Mouse (Mus musculus) 3134 (cell line): Measurements from ENCODE around the gene Abhd11.
"Not testable (repeated sequence)": the region's sequence is repeated elsewhere in the genome, so short reads cannot be mapped to it uniquely, and the experiment has no call there.

Experiments used
- DNase-seq: peaks from one replicate; pipeline ENCODE4 v3.0.0-alpha.2; 2011; ENCODE audit warnings: low spot score; ENCODE audit not compliant: insufficient read length; ENCODE audit errors: extremely low read depth

Gene Abhd11

DNA sequence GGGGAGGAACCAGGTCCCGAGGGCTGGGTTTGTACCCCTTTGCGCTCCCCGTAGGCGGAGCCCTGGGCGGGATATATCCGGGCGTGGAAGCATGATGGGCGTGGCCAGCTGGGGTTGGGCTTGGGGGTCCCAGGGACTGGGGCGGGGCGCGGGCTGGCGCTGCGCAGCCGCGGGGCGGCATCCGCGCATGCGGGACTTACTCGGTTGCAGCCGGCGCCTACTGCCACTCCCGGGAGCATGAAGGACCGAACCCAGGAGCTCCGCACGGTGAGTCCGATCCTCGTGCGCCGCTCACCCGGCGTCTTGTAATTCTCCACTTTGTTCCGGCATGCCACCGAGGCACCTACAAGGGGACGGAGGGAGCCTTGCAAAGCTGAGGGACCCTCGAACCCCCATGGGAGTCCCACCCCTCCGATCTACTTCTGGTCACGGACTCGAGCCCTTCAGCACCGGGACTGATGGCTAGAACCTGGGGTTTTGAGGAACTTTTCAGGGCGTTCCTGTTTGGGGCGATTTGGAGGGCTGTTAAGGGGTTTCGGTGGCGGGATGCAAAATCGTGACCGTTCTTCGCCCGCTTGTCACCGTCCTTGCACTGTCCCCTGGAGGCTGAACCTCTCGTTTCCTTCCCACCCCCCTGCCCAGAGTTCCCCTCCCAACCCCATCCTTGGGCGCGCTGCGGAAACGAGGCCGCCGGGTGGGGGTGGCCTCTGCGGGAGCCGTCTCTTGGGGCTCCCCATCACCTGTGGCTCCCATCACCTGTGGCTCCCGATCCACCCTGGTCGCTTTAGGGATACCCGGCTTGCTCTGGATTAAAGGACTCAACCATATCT is 14.6 kb downstream of the Abhd11 start, which contains the start of gene Stx1a:
Gene Stx1a (plus strand): TSS at position 139 of the 830 bp plus-strand sequence.
- DNase-seq: peak; percentile 95

DNA sequence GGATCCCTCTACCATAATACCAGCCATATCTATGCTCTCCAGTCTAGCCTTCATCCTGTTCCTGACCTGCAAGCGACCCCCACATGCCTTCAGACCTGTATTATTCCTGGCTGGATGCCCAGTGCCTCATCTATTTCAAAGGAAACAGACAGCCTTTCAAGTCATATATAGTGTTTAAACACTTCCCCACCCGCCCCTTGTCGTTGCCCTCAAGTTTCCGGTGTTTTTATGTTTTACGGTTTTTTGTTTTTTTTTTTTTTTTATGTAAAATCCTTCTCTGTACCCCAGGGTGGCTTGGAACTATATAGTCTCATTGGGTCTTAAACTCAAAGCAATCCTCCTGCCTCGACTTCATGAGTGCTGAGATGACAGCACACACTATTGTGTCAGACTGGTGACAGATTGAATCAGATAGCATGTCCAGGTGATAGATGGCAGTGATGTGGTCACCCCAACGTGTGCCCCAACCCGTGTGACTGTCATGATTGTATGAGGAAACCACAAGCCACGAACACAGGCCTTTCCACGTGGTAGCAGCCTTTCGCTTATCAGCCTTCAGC is 15.8 kb downstream of the Abhd11 start:
- DNase-seq: no peak

GRCm38 (mm10) chr5:135025899-135026298 is 16.9 kb downstream of the Abhd11 start:
- DNase-seq: no peak

DNA sequence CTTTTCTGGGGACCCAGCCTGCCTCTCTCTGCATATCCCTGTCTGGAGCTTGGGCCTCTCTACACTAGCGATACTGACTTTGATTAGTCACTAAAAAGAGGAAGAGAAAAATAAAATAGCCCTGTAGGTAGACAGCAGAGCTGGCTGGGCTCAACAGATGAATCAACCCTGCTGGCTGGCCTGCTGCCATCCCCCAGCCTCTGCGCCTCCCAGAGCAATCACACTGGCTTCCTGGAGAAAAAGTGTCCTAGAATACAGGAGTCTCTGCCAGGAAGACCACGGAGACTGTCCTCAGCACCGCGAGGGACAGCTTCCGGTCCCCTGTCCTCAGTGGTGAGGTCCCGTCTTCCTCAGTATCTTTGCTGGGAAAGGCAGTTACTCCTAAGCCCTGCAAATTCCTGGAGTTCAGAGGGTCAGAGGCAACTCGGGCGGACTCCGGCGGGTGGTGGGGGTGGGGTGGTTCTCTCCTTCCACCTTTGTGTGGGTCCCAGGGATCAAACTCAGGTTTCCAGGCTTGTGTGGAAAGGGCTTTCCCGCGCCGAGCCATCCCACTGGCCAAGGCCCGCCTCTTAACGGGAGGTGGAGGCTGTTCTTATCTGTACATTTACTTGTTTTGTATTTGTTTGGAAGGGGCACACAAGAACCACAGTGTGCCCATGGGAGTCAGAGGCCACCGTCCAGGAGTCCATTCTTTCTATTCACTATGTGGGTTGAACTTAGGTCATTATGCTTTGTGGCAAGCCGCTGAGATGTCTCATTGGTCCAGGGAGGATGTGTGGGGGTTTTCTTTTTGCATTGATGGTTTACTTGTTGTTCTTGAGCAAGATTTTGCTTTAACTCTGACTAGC is 20.3 kb downstream of the Abhd11 start:
- DNase-seq: peak; percentile 70

DNA sequence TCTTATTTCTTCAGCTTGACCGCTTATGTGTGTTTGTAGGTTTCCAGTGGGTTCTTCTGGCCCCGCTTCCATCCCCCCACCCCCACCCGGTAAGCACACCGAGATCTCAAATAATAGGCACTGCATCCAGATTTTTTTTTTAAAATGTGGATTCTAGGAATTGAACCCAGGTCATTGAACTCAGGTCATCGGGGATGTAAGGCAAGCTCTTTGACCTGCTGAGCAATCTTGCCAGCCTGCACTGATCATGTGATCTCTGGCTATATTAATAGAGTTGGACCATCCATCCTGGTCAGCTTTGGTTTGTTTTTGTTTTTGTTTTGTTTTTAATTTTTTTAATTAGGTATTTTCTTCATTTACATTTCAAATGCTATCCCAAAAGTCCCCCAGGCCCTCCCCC is 23.6 kb downstream of the Abhd11 start:
- no peak for DNase-seq

- no peak for DNase-seq
Measured at GRCm38 (mm10) chr5:135034593-135034992, 25.6 kb downstream of the Abhd11 start.

DNA sequence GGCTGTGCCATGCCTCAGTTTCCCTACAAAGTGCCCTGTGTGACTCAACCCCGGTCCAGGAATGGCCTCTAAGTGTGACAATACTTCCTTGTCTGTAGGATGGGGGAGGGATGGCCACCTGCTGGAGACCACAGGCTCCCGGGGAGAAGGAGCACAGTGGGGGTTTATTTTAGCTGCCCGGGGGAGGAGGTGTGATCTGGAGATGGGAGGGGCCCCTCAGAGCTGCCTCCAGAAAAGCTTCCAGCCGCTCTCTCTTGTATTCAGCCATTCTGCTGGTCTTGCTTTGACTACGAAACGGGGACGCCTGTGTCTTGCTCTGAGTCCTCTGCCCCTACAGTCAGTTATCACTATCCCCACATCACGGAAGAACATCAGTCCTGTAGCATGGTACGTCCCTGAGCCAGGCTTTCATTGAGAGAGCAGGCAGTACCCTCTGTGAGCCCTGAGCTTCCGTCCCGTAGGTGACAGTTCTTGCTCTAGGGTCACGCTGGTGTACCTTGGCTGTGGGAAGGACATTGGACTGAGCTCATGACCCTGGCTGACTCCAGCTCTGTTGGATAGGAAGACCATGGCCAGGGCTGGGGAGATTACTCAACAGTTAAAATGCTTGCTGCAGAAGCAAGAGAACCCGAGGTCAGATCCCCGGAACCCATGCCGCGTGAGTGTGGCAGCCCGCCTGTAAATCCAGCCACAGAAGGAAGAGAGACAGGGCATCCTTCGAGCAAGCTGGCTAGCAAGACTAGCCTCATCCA is 26.8 kb downstream of the Abhd11 start:
- no peak for DNase-seq

DNA sequence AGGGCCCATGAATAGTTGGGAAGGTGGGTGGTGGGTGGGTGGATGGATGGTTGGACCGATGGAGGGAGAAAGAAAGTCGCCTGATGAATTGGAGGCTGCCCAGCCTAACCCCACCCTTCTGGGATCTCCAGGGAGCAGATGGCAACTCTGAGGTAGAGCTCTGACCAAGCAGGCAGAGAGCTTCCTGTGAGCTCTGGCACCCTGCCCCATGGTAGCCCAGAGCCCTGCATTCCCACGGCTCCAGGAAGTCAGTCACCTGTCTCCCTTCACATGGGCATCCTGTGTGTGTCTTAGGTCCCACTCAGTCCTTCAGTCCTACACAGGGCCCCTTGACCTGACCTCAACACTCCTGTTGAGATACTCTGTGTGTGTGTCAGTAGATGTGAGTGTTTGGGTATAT is 29.0 kb downstream of the Abhd11 start:
- no peak for DNase-seq

DNA sequence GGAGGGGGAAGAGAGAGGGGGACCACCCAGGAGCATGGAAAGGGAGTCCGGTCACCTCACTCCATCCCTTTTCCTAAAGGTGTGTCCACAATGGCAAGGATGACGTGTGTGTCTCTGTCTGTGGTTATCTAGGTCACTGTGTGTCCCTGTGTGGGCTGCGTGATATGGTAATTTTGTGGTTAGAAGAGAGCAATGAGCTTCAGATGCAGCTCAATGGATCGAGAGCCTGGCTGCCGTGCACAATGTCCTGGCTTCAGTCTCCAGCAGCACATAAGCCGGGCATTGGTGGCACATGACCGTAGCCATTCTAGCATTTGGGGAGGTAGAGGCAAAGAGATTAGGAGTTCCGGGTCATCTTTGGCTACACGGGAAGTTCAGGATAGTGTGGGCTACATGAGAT is 30.6 kb downstream of the Abhd11 start:
- no peak for DNase-seq

DNA sequence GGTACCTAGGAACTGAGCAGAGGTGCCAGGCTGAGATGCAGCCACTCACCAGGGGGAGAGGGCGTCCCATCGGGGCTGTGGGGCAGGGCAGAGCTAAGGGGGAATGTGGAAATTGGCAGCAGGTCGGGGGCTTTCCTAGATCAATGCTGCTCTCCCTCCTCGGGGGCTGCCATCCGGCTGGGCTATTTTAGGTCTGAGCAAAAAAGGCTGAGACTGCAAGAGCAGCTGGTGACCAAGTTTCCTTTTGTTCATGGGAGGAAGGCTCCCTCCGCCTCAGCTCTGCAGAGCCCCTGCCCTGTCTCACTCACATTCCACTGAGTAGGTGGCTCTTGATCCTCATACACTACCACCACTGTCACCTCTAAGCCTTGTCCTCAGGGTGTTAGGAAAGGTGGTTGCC is 31.1 kb downstream of the Abhd11 start:
- no peak for DNase-seq

DNA sequence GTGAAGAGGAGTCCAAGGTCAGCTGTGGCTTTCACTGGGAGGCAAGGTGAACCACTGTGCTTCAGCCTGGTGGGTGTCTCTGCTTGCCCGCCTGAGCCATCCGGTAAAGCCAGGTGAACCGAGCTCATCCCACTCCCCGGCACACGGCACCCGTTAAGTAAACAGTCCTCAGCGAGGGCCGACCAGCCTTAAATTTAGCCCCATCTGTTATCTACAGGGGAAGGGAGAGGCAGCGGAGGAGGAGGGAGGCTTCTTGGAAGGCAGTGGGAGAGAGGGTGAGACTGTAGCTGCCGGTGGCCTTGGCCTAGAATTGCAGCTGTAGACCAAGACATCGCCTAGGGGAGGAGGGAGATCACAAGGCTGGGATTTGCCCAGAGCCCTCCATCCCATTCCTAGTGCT is 31.8 kb downstream of the Abhd11 start:
- DNase-seq: no peak

- DNase-seq: no peak
Measured at GRCm38 (mm10) chr5:135042105-135042788, 33.3 kb downstream of the Abhd11 start.

- DNase-seq: no peak
Measured at GRCm38 (mm10) chr5:135044575-135044974, 35.6 kb downstream of the Abhd11 start.

GRCm38 (mm10) chr5:135048539-135048938 is 39.6 kb downstream of the Abhd11 start:
- DNase-seq: no peak

GRCm38 (mm10) chr5:135049268-135049667 is 40.3 kb downstream of the Abhd11 start:
- not testable (repeated sequence) for DNase-seq

GRCm38 (mm10) chr5:135053356-135053755 is 44.4 kb downstream of the Abhd11 start:
- DNase-seq: no peak
